Mouse (Mus musculus) brain, embryonic 14.5 days (tissue): ENCODE results near the gene Nipsnap3a.

Experiments used
- CTCF ChIP-seq: fragments of 200-500 bp; IDR thresholded peaks from 2 replicates; pipeline ENCODE4 v1.5.1; 2012; ENCODE audit warnings: inconsistent platforms, mild to moderate bottlenecking, moderate library complexity, borderline replicate concordance; ENCODE audit not compliant: insufficient read depth, insufficient read length; ENCODE audit errors: extremely low read depth
- POLR2A ChIP-seq: fragments of 200-500 bp; IDR thresholded peaks from 2 replicates; pipeline ENCODE4 v1.6.1; 2012; ENCODE audit warnings: mild to moderate bottlenecking, inconsistent platforms, borderline replicate concordance; ENCODE audit not compliant: poor library complexity, insufficient read depth, insufficient read length, severe bottlenecking; ENCODE audit errors: extremely low read depth

DNA sequence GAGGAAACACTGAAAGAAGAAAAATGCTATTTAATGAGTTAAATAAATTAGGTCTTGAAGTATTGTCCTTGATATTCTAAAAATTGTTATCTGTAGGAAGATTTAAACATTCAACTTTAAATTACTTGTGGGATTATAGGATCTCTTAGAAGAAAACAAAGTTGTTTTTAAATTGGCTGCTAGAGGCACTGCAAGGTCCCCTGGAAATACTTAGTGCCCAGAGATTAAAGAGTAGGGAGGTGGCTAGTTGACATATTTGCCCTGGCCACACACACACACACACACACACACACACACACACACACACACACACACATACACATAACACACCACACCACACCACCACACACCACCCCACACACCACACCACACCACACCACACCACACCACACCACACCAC is 24.8 kb upstream of the Nipsnap3a start, which contains the start of gene Olfr270:
- no peak for TF ChIP-seq CTCF
- TF ChIP-seq POLR2A, result no peak
